Mouse (Mus musculus) ovary, postnatal 10 days (tissue): ENCODE measurements around the gene Atf6.

Source experiments
- DNase-seq: peaks from one replicate; pipeline ENCODE4 v3.0.0; 2022; ENCODE audit warnings: low spot score

The Atf6 gene

GRCm38 (mm10) chr1:170867691-170868105 is at the start of gene Atf6:
Atf6 (minus strand) TSS chr1:170867771.
- DNase-seq: peak; percentile 98

GRCm38 (mm10) chr1:170915657-170916056 is 48.1 kb upstream of the Atf6 start:
- DNase-seq: no peak

DNA sequence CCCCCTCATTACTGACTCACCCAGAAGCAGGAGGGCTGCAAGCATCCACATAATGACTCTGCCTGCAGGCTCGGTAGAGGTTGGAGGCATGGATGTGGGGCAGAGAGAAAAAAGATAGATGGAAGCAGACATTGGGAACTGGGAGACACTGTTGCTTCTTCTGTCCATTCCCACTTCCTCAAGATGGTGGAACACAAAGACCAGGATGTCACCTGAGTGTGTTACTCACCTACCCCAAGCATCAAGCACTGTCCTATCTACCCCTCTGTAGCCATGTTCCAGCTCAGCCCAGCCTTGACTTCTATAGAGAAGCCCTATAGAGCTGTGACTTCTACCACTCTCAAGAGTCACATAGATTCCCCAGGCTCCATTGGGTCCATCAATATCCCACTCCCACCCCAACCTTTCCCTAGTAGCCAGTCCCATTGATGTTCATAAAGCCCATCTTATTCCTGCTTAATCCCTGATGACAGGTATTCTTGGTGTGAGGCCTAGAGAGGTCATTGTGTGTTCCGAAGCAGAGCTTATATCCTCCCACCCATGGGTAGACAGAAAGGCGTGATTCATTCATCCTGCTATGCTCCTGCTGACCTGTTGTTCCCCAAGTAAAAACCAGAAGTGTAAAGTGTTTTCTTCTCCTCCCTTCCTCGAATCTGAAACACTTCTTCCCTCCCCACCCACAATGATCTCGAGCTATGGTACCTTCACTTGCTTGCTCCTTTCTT is 45.5 kb upstream of the Atf6 start, which contains the start of gene Fcrlb:
TSS of gene Fcrlb (minus strand) at position 51 of the 725 bp plus-strand sequence.
- no peak for DNase-seq

DNA sequence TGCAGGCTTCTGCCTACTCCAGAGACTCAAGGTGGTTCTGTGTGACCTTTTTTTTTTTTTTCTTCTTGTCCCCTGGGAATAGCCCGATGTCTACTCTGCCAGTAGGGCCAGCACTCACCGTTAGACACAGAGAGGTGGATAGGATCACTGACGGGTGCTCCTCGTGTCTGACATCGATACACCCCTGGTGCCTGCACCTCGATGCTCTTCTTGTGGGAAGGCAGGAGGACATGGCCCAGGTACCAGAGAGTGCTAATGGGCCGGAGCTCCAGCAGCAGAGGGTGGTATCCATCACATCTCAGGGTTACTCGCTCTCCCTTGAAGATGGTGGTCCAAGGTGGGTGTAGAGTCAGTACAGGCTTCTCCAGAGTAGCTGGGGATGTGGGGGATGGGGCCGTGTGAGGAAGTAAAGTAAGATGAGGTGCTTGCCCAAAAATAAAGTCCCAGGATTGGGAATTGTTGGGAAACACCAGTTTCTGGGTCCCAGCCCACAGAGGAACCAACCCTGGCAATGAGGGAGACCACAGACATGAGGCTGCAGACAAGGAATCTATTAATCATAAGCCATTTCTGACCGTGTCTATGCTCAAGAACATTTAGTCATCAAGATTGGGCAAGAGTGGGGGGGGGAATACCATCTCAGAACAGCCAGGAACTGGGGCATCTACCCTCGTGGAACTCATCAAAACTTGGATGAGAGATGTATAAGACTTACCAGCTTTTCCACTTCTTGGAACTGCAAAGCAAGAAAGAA is 44.5 kb upstream of the Atf6 start:
- DNase-seq: no peak

DNA sequence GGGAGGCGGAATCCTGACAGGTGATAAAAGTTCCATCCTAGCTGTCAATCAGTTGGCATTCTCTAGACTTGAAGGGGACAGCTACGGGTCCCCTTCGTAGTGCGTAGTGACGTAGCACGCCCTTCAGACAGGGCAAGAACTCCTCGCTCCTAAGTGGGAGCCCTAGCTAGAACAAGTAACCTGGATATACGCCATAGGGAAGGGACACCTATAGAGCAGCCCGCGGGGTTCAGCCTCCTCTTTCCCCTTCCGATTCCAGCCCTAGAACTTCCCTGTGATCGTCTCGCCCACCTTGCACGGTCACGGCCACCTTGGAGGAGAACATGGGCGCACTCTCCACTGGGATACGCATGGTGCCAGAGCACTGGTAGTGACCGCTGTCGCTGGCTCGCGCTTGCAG is 40.8 kb upstream of the Atf6 start:
- no peak for DNase-seq

- no peak for DNase-seq
Observed at GRCm38 (mm10) chr1:170907456-170908191, 40.1 kb upstream of the Atf6 start.

GRCm38 (mm10) chr1:170907111-170907455 is 39.5 kb upstream of the Atf6 start:
- no peak for DNase-seq

DNA sequence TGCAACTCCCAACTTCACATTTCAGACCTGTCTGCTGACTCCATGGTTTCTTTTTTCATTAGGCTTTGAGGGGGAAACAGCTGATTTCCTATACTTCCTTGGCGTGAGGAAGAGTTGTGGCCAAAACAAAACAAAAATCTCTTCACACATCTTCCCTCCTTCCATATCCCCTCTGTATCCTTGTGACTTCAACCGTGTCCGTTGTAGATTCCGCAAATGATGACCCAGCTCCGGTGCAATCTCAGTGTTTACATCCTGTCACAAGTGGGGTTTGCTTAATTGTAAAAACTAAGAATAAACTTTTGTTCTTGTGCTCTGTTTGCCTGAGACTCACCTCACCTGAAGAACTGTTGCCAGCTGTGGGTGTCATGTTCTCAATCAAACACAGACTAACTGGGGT is 35.9 kb upstream of the Atf6 start:
- DNase-seq: no peak

DNA sequence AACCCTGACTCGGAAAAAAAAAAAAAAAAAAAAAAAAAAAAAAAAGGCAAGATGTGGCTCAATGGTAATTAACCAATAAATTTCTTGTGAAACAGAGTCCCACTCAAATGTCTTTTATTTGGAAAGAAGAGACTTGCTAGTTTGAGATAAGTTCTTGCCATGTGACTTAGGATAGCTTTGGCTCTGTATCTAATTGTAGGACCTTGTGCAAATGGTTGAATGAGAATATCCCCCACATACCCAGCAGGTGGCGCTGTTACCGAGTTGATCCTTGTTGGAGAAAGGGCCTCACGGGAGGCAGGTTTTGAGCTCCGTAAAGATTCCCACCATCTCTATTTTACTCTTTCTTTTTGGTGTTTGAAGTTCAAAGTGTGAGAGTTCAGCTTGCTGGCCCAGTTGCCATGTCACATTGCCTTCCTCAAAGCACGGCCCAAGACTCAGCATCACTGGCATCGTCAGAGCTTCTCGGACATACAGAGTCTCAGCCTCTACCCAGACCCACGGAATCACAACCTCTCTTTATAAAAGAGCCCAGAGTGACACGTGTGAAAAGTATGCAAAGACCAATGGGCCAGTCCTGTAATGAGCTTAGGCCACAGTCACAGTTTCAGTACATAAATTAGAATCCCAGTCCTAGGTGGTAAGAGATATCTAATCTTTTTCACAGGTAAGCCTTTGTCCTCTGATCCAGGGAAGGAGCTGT is 34.1 kb upstream of the Atf6 start:
- DNase-seq: peak; percentile 77

DNA sequence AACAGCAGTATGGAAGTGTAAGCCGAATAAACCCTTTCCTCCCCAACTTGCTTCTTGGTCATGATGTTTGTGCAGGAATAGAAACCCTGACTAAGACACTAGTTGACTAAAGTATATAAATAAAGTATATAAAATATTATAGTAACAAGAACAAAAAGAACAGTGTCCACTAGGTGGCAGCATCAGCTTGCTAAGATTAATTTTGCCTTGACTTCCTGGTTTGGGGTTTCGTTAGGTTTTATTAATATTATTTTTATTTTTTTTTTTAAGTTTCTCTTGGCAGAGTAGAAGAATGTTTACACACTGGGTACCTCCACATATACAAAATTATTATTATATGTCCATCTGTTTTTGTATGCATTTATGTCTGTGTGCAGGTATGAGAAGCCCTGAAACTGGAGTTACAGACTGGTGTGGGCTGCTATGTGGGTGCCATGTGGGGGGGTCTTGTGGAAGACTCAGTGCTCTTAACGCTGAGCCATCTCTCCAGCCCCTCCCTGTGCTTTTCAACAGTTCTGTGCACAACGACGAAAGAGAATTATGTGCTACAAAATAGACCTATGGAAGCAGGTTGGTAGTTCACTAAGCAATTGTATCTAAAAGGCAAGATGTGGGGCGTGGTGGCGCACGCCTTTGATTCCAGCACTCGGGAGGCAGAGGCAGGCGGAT is 33.4 kb upstream of the Atf6 start:
- no peak for DNase-seq

GRCm38 (mm10) chr1:170898413-170899075 is 31.0 kb upstream of the Atf6 start:
- DNase-seq: no peak

DNA sequence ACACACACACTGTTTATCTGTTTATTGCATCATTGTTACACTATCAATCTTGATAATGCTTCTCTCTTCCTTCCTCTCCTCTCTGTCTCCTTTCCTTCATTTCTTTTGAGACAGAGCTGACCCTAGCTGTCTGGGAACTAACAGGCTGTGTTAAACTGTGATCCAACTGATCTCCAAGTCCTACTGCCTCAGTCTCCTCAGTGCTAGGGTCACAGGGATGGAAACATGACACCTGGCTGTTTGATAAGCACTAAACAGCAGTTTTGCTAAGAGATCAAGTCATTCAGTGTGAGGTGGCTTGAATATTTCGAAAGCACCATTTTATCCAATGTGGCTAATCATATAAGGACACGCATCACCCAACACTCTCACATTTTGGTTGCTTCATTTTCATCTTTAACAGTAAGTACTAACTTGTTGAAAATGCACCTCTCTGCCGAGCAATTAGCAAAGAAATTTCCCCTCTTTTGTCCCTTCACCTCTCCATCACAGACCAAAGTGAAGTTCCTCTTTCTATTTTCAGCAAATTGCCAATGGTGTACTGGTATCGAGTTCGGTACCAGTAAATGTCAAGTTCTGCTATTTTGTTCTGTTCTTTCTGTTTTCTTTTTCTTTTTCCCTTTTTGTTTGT is 29.2 kb upstream of the Atf6 start:
- no peak for DNase-seq

DNA sequence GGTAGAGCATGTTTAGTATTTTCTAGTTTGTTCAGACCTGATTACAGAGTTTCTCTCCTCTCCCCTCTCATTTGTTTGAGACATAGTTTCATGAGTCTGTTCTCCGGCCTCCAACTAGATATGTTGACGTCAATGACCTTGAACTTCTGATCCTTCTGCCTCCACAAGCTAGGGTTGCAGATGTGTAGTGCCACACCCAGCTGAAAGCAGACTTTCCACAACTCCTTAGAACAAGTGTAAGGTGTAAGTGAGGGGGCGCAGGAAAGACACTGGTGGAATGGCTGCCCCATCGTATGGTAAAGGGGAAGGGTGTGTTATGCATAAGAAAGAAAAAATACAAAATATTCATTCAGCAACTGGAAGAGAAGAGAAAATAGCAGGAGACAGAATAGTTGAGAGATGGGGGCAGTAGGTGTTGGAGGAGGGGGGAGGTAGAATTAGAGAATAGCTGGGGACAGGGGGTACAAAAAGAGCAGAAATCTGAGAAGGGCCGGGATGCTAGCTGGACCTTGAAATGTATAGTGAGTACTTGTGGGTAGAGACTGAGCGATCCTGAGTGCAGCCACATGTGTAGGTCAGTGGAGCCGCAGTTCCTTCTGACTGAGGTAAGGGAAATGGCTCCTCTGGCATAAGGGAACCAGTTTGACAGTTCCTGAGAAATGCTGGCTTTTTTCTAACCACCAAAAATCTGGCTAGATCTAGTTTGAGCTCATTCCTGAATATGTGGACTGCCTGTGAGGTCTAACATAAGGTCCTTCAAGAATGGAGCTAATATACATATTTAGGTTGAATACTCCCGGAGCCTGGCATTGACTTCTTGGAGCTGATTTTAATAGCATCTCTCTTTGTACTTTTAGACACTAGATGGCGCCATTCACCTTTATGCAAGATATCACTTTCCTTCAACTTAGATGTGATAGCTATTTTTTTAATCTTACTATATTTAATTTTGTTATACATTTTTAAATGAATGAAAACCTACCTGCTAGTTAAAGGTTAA is 27.3 kb upstream of the Atf6 start:
- DNase-seq: no peak

GRCm38 (mm10) chr1:170892279-170892678 is 24.7 kb upstream of the Atf6 start:
- no peak for DNase-seq

DNA sequence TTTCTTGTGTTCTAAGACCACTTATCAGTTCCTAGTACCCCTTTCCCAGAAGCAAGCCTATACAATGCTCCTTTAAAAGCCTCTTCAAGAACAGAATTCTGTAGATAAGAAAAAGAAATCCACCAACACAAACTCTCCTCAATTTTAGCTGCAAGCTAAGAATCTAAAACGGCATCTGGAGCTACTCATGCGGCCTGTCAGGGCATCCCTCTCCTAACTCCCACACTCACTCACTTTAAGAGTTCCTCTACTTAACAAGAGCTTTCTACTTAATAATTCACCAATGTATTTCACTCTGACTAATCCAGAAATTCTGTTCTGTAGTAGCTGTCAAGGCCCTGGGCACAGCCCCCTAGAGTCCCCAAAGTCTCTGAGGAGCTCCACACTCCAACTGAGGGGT is 24.1 kb upstream of the Atf6 start:
- DNase-seq: no peak

GRCm38 (mm10) chr1:170889310-170889709 is 21.7 kb upstream of the Atf6 start:
- DNase-seq: no peak

- DNase-seq: no peak
Observed at GRCm38 (mm10) chr1:170886044-170886458, 18.5 kb upstream of the Atf6 start.

DNA sequence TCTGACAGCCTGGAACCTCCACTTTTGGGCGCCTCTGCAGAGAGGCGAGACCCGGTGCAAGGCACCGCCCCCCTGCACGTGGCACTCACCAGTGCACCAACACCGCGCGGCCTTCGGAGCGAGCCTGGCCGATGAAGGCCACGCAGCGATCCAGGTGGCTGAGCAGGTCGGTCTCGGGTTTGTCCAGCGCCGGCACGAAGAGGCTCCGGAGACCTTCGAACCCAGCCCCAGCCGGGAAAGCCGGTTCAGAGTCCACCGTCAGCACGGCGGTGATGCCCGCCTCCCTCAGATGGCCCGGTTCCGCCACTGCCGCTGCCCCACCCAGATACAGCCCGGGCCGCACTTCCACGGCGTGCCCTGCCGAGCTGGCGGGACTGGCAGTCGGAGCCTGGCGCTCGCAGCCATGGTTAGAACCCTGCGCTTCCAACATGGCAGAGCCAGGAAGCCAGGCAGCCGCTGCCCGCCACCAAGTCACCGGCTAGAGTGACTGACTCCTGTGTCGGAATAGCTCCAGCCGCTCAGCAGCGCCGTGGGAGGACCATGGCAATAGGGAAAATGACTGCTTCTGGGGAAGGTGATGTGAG is 17.5 kb upstream of the Atf6 start, which contains the start of the genes Gm26620 and Dusp12:
TSS of gene Gm26620 (plus strand) at position 88 of the 584 bp plus-strand sequence.
TSS of gene Dusp12 (minus strand) at position 563 of the 584 bp plus-strand sequence.
- peak; percentile 61 for DNase-seq

DNA sequence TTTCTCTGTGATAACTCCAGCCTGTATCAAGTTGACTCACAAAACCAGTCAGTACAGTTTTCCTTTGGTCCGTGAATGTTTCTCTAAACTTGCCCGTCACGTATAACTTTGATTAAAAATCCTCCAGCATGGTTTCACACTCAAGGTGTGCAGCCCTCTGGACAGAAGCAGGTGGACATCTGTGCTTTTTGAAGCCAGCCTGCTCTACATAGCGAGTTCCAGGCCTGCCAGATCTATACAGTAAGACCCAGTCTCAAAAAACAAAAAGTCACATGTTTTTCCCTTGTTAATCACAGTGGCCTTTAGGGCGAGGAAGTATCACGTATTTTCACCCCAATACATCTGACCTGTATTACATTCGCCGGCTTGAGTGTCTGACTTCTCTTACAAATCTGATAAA is 16.8 kb upstream of the Atf6 start:
- DNase-seq: no peak
